Mouse (Mus musculus): Measurements from ENCODE around the gene Ifi208.
"Not testable (repeated sequence)": the region's sequence is repeated elsewhere in the genome, so short reads cannot be mapped to it uniquely, and the experiment has no call there.

The Ifi208 gene

DNA sequence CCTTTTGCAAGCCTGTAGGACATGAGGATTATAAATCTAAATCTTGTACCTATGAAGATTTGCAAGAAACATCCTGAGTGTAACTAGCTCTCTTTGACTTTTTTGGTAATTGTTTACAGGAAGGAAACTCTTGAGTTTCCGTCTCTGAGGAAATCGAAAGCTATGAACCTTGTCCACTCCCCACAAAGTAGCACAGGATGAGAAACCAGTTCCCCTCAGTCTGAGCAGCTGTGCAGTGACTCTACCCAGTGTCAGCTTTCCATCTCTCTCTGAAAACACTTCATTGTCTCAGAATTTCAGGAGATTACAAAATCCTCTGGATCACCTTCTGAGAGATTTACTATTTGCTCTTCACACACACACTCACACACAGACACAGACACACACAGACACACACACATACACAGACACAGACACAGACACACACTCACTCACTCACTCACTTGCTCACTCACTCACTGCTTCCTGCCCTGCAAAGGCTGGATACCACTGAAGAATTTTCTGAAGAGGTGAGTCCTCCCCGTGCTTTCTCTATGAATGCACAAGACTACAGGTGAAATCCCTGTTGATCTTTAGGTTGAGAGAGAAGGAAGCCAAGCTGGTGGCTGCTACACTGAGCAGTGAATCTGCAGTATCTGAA lies at the start of gene Ifi208:
Gene Ifi208, plus strand, starts transcription at position 218 of the 640 bp plus-strand sequence.
- DNase-seq (ENCODE audit: low read depth, low spot score), result not testable (repeated sequence)

- DNase-seq (ENCODE audit: low read depth, low spot score), result no peak
These were observed 49.4 kb upstream of the Ifi208 start for GRCm38 (mm10) chr1:173624052-173624451.

DNA sequence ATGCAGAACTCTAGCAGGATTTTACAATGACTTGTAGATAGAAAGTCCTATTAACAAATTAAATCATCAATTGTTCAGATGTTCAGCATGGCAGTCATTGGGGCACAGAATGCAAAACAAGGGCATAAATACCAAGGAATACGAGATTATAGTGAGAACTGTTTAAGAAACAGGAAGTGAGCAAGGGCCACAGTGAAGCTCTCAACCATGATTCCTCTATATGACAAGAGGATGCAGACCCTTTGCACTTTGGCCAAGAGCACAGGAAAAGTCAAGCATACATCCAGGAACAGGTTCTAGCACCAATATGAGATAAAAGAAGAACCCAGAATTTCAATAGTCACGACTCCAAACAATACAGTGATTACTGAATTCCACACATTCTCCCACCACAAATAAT lies 46.8 kb upstream of the Ifi208 start:
- no peak for DNase-seq (ENCODE audit: low read depth, low spot score)

DNA sequence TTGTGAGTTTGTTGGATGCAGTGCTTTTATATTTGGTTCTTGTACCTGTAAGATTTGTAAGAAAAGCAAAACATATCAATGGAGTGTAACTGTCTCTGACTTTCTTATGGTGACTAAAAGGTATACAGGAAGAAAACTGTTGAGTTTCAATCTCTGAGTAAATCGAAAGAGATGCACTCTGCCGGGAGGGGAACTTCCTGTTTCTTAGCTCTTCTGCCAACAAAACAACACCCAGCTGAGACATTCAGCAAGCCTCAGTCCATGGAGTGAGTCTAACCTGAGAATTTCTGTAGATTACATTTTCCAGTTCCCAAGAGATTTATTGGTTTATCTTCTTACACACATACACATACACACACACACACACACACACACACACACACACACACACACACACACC lies 42.9 kb upstream of the Ifi208 start, which contains the start of gene Ifi209:
Gene Ifi209, plus strand, starts transcription at position 296 of the 400 bp plus-strand sequence.
- DNase-seq (ENCODE audit: low read depth, low spot score), result not testable (repeated sequence)

DNA sequence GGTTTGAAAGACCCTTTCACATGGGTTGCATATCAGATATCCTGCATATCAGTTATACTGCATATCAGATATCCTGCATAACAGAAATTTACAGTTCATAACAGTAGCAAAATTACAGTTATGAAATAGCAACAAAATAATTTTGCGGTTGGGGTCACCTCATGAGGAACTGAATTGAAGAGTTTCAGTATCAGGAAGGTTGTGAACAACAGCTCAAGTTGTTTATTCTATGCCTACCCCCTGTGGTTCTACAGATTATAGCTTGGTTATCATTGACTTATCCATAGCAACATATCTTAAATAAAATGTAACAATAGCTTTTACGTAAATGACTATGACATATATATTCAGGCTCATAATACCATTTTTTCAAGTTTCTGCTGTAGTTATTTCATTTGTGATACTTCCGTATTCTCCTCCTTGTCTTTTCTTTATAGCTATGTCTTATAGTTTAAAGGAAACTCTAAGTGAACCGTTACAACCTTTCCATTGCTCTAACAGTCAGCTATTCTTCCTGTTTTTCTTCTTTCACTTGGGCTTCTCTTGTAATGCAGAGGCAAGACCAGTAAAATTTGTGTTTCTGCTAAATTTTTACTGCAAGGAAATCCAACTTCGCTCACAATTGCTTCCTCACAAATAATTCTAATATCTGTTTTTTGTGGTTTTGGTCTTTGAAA lies 39.4 kb upstream of the Ifi208 start:
- no peak for DNase-seq (ENCODE audit: low read depth, low spot score)

DNA sequence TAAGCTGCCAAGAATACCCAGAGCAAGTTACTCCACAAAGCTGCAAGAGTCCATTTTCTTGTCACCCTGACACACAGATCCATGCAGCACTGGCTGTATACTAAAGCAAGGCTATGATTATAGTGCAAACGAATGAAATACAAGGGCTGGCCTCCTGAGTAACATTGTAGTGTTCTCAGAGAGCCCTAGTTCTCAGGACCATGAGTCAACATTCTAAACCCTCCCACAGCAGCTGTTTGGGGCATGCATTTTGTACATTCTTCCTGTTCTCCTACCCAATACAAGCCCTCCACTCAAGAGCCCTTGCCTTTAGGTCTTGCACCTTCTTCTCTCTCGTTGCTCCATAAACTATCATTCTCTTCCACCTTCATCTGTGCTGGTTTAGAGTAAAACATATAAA lies 28.1 kb upstream of the Ifi208 start:
- DNase-seq (ENCODE audit: low read depth, low spot score), result no peak

- DNase-seq (ENCODE audit: low read depth, low spot score), result no peak
These were observed 15.5 kb upstream of the Ifi208 start for GRCm38 (mm10) chr1:173657973-173658372.

- not testable (repeated sequence) for DNase-seq (ENCODE audit: low read depth, low spot score)
These were observed 5.1 kb downstream of the Ifi208 start for GRCm38 (mm10) chr1:173678605-173679004.

DNA sequence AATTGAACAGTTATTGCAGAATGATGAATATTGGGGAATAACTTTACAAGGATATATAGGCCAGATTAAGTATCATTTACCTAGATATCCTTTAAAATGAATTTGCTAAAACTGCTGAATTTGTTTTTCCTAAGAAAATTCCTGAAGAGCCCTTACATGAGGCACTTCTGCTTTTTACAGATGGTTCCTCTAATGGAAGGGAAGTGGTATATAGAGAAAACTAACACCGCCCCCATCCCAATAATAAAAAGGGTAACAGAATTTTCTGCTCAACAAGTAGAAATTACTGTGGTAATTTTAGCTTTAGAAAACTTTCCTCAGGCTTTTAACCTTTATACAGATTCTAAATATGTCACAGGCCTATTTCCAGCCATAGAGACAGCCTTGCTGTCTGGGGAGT lies 20.8 kb downstream of the Ifi208 start:
- DNase-seq (ENCODE audit: low read depth, low spot score), result no peak

DNA sequence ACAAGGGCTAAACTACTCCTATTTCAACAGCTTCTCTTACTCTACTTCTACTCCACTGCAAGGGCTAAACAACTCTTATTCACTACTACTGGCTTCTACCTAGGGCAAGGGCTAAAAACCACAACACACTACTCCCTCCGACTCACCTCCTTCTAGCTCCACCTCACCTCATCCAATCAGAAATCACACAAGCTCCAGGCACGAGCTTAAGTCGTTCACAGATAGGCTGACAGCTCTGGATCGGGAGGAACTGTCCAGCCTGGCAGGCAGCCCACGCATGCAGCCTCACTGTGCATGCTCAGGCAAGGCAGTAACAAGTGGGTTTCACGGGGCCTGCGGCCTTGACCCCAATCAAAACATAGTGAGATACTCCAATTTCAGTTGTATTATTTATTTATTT lies 59.7 kb downstream of the Ifi208 start:
- DNase-seq (ENCODE audit: low read depth, low spot score), result no peak

- DNase-seq (ENCODE audit: low read depth, low spot score), result not testable (repeated sequence)
These were observed 61.5 kb downstream of the Ifi208 start for GRCm38 (mm10) chr1:173735015-173735414.

DNA sequence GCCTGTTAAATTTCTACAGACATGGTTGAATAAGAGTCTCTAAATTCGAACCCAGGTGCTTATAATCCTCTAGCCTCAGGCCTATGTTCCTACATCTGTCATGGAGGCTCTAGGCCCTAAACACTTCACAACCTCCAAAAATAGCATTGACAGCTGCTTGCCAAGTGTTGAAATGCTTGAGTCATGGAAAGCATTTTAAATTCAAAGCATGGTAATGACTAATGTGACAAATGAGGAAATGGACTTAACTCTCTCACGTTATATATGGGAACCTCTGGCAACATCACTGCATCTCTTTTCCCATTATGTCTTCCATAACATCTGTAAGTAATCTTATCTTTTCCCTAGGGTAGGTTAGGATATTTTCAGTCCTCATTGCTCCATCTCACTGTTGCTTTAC lies 63.5 kb downstream of the Ifi208 start:
- DNase-seq (ENCODE audit: low read depth, low spot score), result no peak

DNA sequence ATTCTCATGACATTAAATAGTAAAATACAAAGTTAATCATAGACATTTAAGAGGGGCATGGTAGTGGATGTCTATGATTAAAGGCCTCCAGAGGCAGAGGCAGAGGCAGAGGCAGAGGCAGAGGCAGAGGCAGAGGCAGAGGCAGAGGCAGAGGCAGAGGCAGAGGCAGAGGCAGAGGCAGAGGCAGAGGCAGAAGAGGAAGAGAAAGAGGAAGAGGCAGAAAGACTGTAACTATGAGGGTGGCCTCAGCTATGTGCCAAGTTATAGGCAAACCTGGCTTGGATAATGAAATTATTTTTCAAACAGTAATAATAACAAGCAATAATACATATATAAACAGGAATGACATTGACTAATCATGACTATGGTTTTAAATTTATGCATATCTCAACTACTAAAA lies 67.1 kb downstream of the Ifi208 start:
- no peak for DNase-seq (ENCODE audit: low read depth, low spot score)

DNA sequence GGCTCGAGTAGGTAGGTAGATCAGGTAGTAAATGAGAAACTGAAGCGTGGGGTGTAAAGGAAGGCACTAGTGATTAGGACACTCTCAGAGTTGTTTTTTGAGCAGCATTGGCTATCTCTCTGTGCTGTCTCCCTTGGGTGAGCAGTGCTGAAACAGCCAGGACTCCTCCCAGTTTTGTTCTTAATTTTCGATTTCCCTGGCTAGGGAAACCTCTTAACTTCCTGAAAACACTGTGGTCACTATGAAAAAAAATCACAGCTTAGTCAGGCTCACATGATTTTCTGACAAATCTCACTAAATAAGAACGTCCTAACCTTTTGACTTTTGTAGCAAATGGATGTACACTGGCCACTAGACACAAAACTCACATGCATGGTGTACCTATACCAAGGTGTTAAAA lies 68.2 kb downstream of the Ifi208 start, which contains the start of gene Ifi207:
Gene Ifi207, minus strand, starts transcription at position 92 of the 400 bp plus-strand sequence.
- no peak for DNase-seq (ENCODE audit: low read depth, low spot score)

GRCm38 (mm10) chr1:173742262-173742661 lies 68.8 kb downstream of the Ifi208 start:
- no peak for DNase-seq (ENCODE audit: low read depth, low spot score)

Measured in retina, adult 2 months (tissue).